Mouse (Mus musculus) cerebellum, postnatal 14 days (tissue): ENCODE results near the gene Ndufa11.

Source experiments
- DNase-seq, 2 experiments: peaks; one replicate each; pipeline ENCODE4 v3.0.0; 2021; ENCODE audit warnings: mixed read lengths in 2 of 2

Ndufa11 gene

DNA sequence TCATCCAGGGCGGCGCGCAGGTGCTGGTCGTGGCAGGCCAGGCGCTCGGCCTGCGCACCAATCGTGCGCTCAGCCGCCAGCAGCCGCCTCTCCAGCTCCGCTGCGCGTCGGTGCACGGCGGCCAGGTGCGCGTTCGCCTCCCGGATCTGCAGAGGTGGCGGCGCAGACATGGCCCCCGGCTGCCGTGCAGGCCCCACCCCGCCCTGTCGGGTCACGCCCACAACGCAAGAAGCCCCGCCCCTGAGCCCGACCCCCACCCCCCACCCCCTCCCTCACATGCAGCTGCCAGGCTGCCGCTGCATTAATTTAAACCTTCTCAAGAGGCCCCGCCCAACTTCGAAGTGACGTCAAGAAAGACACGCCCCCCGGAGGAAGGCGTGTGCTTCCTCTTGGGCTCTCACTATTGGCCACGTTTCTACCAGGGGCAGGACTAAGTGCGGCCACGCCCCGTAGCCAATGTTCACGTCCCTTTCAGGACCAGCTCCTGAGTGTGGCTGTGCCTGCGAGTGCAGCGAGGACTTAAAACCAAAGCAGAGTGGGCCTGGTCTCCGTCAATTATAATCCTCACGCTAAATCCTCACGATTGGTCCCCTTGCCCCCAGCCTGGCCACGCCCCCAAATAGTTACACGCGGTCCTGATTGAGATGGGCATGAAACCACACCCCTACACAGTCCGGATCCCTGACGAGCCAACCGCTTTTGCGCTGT, 758 bp upstream of the Ndufa11 start:
- DNase-seq: peak; percentile 95 to 97

- no peak for DNase-seq
Measured at GRCm38 (mm10) chr17:56722441-56722840, 4.9 kb downstream of the Ndufa11 start.

DNA sequence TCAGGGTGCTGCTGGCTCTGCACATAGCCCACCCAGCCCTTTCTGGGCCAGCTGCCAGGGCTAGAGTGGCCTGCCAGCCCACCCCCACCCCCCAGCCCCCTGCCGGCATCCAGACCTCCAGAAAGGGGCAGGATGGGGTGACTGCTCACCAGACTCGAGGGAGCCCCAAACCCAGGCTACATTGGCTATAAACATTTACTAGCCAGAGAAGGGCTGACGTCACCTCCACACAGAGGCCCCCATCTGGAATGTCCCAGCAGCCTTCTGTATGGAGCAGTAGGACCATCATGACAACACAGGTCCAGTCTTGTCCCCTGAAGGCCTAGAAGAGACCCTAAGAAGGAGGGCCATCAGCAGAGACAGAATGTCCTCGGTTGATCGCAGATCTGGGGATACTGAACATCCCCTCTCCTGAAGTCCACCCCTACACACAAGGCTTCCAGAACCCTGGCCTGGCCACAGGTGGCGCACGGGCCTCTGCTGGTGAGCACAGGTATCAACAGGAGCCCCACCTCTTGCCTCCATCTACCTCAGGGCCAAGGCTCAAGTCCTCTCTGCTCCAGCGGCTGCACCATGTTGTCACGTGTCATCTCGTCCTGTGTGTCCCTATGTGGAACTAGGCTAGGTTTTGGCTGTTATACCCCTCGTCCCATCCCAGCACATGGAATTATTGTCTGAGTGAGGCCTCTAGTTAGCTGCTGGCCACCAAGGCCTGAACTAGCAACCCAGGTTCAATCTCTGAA, 6.0 kb downstream of the Ndufa11 start:
- no peak for DNase-seq

GRCm38 (mm10) chr17:56727029-56727649, 9.6 kb downstream of the Ndufa11 start:
- DNase-seq: peak in 1 of 2 experiments; percentile 8

- DNase-seq: peak; percentile 15 to 30
Measured at GRCm38 (mm10) chr17:56727659-56728058, 10.1 kb downstream of the Ndufa11 start.

DNA sequence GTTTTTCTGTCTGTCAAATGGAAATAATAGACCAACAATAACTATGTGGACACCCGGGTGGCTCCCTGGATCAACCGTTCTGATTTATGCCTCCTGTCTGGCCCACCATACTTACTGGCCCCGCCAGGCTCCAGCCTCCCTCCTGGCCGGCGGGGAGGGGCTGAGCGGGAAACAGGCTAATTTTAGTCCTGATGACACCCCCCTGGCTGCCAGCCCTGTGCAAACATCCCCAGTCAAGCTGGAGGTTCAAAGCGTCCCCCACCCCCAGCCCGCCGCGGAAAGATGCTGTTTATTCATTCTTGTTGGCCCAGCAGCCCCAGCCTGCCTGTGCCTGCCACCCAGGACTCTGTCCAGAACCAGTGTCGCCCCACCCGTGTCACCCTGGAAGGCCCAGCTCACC, 10.6 kb downstream of the Ndufa11 start:
- DNase-seq: peak in 1 of 2 experiments; percentile 23

DNA sequence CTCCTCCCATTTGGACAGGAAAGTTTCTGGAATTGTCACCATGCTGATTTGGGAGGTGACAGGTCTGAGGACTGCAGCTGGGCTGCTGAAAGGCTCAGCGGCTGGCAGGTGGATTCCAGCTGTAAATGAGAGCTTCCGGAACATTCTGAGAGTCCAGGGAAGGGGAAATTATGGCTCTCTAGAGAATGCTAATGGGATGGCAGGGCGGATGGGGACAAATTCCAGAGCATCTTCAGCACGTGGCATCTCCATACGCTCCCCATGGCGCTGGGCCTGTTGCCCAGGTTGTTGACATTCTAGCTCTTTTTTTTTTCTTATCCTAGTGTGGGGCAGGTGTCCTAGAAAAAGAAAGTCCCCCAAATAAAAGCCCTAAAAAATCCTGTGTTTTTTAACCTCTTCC, 11.6 kb downstream of the Ndufa11 start:
- peak; percentile 76 to 80 for DNase-seq

GRCm38 (mm10) chr17:56729656-56730055, 12.1 kb downstream of the Ndufa11 start:
- no peak for DNase-seq

DNA sequence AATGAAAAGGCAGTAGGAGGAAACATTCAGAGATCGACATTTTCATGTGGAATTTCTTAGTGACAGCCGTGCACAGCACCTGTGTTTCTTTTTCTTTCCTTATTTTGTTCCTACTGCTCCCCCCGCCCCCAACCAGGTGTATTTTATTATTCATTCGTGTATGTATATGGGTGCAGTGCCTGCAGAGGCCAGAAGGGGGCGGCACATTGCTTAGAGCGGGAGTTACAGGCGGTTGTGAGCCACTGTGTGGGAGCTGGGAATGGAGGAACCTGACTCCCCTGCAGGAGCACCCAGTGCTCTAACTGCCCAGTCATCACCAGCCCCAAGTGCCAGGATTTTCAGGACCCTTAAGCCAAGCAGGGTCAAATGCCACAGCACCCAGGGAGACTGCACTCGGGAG, 19.0 kb downstream of the Ndufa11 start:
- no peak for DNase-seq

GRCm38 (mm10) chr17:56738221-56738620, 20.7 kb downstream of the Ndufa11 start:
- DNase-seq: no peak

- DNase-seq: no peak
Measured at GRCm38 (mm10) chr17:56740118-56740787, 22.7 kb downstream of the Ndufa11 start.

DNA sequence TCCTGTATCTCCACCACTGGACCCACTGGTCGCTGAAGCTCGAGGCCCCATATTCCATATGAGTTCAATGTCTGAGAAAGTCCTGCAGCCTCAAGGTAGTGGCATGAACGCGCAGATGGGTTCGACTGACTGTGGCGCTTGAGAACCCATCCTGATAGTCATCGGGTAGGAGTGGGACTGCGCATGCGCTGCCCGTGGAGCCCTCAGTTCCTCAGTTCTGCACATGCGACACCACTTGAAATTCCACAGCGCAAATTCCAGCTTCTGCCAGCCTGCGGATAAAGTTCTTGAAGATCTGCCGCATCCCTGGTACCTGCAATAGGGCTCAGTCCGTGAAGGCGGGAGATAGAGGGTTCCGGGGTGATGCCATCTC, 23.2 kb downstream of the Ndufa11 start:
- DNase-seq: no peak

GRCm38 (mm10) chr17:56744173-56744572, 26.6 kb downstream of the Ndufa11 start:
- DNase-seq: no peak

DNA sequence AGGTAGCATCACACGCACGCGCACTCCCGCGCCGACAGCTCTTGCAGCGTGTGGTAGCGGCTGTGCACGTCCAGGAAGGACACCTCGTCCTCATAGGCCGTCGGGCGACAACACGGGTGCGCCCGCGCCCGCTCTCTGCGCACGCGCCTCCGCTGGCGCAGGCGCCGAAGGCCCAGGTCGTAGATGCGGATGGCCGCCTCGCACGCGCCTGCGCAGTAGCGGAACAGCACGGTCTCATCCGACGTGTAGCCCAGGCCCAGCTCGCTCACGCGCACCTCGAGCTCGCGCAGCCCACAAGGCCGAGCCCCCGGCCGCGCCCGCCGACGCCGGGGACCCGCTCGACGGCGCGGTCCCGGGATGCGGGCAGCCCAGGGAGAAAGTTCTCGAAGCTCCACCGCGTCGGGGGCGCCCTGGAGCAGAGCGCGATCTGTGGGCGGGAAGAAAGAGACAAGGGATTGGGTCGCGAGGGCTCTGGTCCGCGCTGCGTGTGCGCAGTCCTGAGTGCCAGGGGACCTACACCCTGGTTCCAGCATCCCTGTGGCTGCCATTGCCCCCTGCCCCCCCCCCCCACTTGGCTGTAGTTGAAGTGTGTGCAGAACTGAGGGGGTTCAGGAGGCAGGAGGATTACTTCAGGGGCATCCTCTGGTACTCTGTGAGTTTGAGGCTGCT, 34.0 kb downstream of the Ndufa11 start:
- no peak for DNase-seq

DNA sequence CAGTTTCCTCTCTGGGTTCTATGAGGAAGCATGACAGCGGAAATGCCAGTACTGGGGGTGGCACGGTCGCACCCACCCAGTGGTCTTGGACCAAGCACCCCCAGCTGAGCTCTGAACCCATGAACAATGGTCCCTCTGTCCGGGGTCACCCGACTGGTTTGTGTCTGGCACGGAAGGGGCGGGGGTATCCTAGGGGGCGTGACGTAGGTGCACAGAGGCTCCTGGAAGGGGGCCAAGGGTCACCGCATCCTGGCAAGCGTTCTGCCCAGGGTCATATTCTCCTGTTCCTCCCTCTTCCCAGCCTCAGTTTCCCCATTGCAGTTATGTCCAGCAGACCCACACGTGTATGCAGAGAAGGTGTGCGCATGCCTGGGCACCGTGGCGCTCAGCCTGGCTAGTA, 35.9 kb downstream of the Ndufa11 start:
- DNase-seq: no peak

DNA sequence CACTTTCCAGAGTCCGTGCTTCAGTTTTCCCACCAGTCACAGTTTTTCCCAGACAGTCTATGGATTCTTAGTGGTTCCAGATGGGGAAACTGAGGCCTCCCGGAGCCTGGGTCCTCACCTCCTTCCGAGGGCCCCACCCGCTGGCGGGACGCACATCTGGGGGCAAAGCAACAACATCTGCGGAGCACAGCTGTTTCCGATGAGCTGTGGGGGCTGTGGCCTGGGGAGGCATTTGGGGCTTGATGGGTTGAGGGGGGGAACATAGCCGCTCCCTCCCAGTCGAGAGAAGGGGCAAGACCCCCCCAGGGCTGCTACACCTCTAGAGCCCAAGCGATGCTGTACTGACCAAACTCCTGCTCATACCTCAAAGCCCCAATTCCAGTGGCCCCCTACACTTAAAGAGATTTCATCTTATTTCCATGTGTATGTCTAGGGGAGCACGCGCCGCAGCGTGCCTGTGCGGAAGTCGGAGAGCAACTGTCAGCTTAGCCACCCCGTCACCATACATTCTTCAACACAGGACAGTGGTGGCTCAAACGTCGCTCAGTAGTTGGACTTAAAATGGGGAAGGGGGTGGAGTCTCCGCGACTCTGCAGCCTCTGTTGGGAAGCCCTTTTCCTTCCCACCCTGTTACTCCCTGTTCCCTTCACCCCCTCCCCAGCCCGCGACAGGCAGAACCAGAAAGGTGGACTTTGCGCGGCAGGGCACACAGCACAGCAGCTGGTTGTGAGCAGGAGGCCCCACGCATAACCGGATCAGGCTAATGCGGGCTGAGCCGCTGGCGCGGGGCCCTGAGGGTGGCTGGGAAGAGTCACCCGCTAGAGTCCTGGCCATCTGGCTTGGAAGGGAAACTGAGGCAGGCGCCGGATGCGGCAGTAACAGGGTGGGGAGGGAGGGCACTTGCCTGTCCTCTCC, 37.0 kb downstream of the Ndufa11 start:
- peak in 1 of 2 experiments; percentile 18 for DNase-seq

DNA sequence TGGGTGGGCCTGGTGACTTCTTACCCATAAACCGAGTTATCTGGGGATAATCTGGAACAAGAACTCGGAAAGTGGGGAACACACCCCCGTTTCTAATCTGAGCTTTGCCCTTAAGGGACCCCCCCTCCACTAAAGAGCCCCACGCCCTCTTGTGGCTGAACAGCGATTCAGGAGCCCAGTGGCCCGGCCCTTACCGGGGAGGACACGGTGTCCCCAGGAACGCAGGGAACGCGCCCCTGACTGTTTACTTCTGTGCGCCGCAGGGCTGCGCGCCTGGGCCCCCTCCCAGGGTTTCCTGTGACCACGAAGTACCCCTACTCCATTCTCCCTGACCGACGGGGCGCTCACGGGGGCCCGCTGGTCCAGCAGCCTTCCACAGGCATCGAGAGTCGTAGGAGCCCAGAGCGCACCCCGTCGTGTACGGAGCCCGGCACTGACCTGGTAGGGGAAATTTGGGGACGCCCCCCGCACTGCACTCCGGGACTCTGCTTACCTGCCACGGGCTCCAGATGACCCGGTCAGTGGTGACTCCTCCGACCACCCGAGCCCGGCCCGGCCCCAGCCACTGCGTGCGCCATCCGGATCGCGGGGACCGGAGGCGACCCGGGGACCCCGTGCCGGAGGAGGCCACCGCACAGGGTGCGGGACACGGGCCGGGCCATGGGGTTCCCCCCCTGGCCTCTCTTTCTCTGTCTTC, 39.3 kb downstream of the Ndufa11 start:
- DNase-seq: peak in 1 of 2 experiments; percentile 26

- DNase-seq: peak; percentile 49 to 58
Measured at GRCm38 (mm10) chr17:56757416-56758123, 40.0 kb downstream of the Ndufa11 start, which contains the start of gene Nrtn. Gene Nrtn, minus strand, starts transcription at chr17:56757530.

- peak; percentile 65 to 87 for DNase-seq
Measured at GRCm38 (mm10) chr17:56758132-56758531, 40.6 kb downstream of the Ndufa11 start.

GRCm38 (mm10) chr17:56759261-56759660, 41.7 kb downstream of the Ndufa11 start:
- DNase-seq: no peak
